Comparison of ENCODE assay signal across 13 mouse cellular contexts in genomic region chr15:12106430-12106829, GRCm38 (mm10). TPM values are rescaled to one million over a fixed set of nuclear protein-coding genes. Genes with fewer than 3 reads are reported as not detected.
DNase-seq lines count a peak whose midpoint lies in the region; ATAC-seq lines count a peak whose summit lies in the region.
"Had no signal": no experiment of that assay in that cellular context is flagged by ENCODE, and none has a peak within 500 bp of the region (broad histone marks: within the 10 kb centered on the region; RNA-seq: fewer than 3 reads in every experiment).

No protein-coding gene starts in this region.

- peak; percentile 37; the same call in 1 of the 2 replicates for ATAC-seq in forebrain, embryonic 13.5 days
- ATAC-seq in forebrain, embryonic 11.5 days (replicated peaks; ENCODE audit: low FRiP score), result no peak
- ATAC-seq in forebrain, embryonic 16.5 days, result peak; percentile 73

- no peaks in the 10 kb centered on the region for H3K9me3 ChIP-seq in forebrain, embryonic 13.5 days (replicated peaks)
- no peaks in the 10 kb centered on the region for H3K9me3 ChIP-seq in forebrain, embryonic 11.5 days (ENCODE audit: control insufficient read depth, low read length)
- H3K9me3 ChIP-seq in forebrain, embryonic 16.5 days (ENCODE audit: control insufficient read depth, low read length), result no peaks in the 10 kb centered on the region
- no peaks in the 10 kb centered on the region for H3K9me3 ChIP-seq in heart, embryonic 10.5 days
- H3K9me3 ChIP-seq: heart, embryonic 15.5 days had no signal

- no peak overlapping the region for H3K4me2 ChIP-seq in forebrain, embryonic 13.5 days
- no peak overlapping the region for H3K4me2 ChIP-seq in forebrain, embryonic 11.5 days (ENCODE audit: low read depth, low read length, severe bottlenecking)
- H3K4me2 ChIP-seq in forebrain, embryonic 16.5 days (ENCODE audit: low read length), result no peak overlapping the region
- H3K4me2 ChIP-seq: heart, embryonic 15.5 days had no signal

- no peak overlapping the region for H3K27ac ChIP-seq in forebrain, embryonic 13.5 days
- H3K27ac ChIP-seq in forebrain, embryonic 11.5 days (ENCODE audit: low read depth, low read length), result no peak overlapping the region
- no peak overlapping the region for H3K27ac ChIP-seq in forebrain, embryonic 16.5 days (ENCODE audit: low read length)
- no peak overlapping the region for H3K27ac ChIP-seq in heart, embryonic 10.5 days
- H3K27ac ChIP-seq: heart, embryonic 15.5 days had no signal

- DNase-seq in forebrain, embryonic 11.5 days (ENCODE audit: low spot score), result no peak
- DNase-seq in ZHBTc4 (ENCODE audit: low read depth, low spot score), result peak; percentile 28
- peak; percentile 62 to 95 for DNase-seq in left cerebral cortex, postnatal 25 days (ENCODE audit: low spot score in 2 of 2)
- no peak for DNase-seq in lung, adult 18-20 months
- DNase-seq in heart, embryonic 10.5 days (ENCODE audit: low spot score), result no peak
- DNase-seq in c-Kit-positive CD71-positive TER-119-positive erythroid progenitor cells, embryonic 14.5 days (ENCODE audit: low spot score), result no peak
- DNase-seq: adrenal gland, adult 8-10 months; embryo, embryonic 11 days; kidney, adult 18-20 months; lung, postnatal 4 days had no signal

- WGBS in forebrain, embryonic 13.5 days, result 93% methylated on average over 12 of the region's 12 CpGs
- 92% methylated on average over 12 of the region's 12 CpGs for WGBS in forebrain, embryonic 11.5 days
- WGBS in forebrain, embryonic 16.5 days, result 79% methylated on average over 12 of the region's 12 CpGs
- 90% methylated on average over 12 of the region's 12 CpGs for WGBS in heart, embryonic 10.5 days

- no peaks in the 10 kb centered on the region for H3K36me3 ChIP-seq in forebrain, embryonic 13.5 days (ENCODE audit: poor library complexity, severe bottlenecking)
- no peaks in the 10 kb centered on the region for H3K36me3 ChIP-seq in forebrain, embryonic 11.5 days (ENCODE audit: control insufficient read depth, insufficient read depth, low read length)
- no peaks in the 10 kb centered on the region for H3K36me3 ChIP-seq in forebrain, embryonic 16.5 days (ENCODE audit: control insufficient read depth, insufficient read depth)
- H3K36me3 ChIP-seq in heart, embryonic 10.5 days, result no peaks in the 10 kb centered on the region
- H3K36me3 ChIP-seq: heart, embryonic 15.5 days had no signal

- H3K4me3 ChIP-seq in forebrain, embryonic 13.5 days, result no peak overlapping the region
- no peak overlapping the region for H3K4me3 ChIP-seq in forebrain, embryonic 11.5 days (ENCODE audit: low read depth, low read length)
- no peak overlapping the region for H3K4me3 ChIP-seq in forebrain, embryonic 16.5 days (replicated peaks; ENCODE audit: low read length)
- no peak overlapping the region for H3K4me3 ChIP-seq in heart, embryonic 10.5 days
- H3K4me3 ChIP-seq: heart, embryonic 15.5 days had no signal

- intact Hi-C loops in left cerebral cortex, postnatal 25 days (cut with DNase I), result loop anchor here (5.0 kb wide), 1 partner anchor 124 kb away; no protein-coding TSS in a partner anchor

- H3K9ac ChIP-seq in forebrain, embryonic 13.5 days, result no peak overlapping the region
- no peak overlapping the region for H3K9ac ChIP-seq in forebrain, embryonic 11.5 days (ENCODE audit: low read length)
- no peak overlapping the region for H3K9ac ChIP-seq in forebrain, embryonic 16.5 days (replicated peaks; ENCODE audit: low read depth, low read length)
- H3K9ac ChIP-seq: heart, embryonic 15.5 days had no signal

- no peaks in the 10 kb centered on the region for H3K27me3 ChIP-seq in forebrain, embryonic 13.5 days
- no peaks in the 10 kb centered on the region for H3K27me3 ChIP-seq in forebrain, embryonic 11.5 days (ENCODE audit: control insufficient read depth, insufficient read depth, low read length)
- H3K27me3 ChIP-seq in forebrain, embryonic 16.5 days (replicated peaks; ENCODE audit: control insufficient read depth, insufficient read depth, low read length), result no peaks in the 10 kb centered on the region
- H3K27me3 ChIP-seq in heart, embryonic 10.5 days (ENCODE audit: insufficient read depth, poor library complexity, severe bottlenecking), result no peaks in the 10 kb centered on the region
- H3K27me3 ChIP-seq: heart, embryonic 15.5 days had no signal

- no peaks in the 10 kb centered on the region for H3K4me1 ChIP-seq in forebrain, embryonic 13.5 days
- no peaks in the 10 kb centered on the region for H3K4me1 ChIP-seq in forebrain, embryonic 11.5 days (replicated peaks; ENCODE audit: control insufficient read depth, insufficient read depth, low read length)
- H3K4me1 ChIP-seq in forebrain, embryonic 16.5 days (replicated peaks; ENCODE audit: control insufficient read depth, insufficient read depth, low read length), result no peaks in the 10 kb centered on the region
- H3K4me1 ChIP-seq in heart, embryonic 10.5 days, result peaks cover 10% of the 10 kb centered on the region

RNA-seq across cellular contexts. Expression of gene Zfr, which starts 11.2 kb away (rescaled TPM):
- polyA plus RNA-seq in forebrain, embryonic 13.5 days (2015; fragmentation: Nextera tagmentation; extraction: Ambion mirVana), result 119 and 133 TPM in 2 replicates
- 128 and 136 TPM in 2 replicates for polyA plus RNA-seq in forebrain, embryonic 11.5 days (2014; fragmentation: Nextera tagmentation; extraction: Ambion mirVana)
- polyA plus RNA-seq in forebrain, embryonic 16.5 days (2015; fragmentation: Nextera tagmentation; extraction: Ambion mirVana), result 124 and 142 TPM in 2 replicates
- total RNA-seq in left cerebral cortex, postnatal 25 days (2021), result 100 to 1,000 TPM; 353 to 361 TPM
- polyA plus RNA-seq in heart, embryonic 10.5 days (2016; fragmentation: Nextera tagmentation; extraction: Ambion mirVana), result 120 and 122 TPM in 2 replicates

Comparison
In these comparisons a context has a peak if more than half of its experiments do, and no peak if none do; other contexts are left out.
1. DNase-seq: peak in ZHBTc4 (single experiment) and left cerebral cortex, postnatal 25 days (2 of 2); none in forebrain, embryonic 11.5 days (single experiment), lung, adult 18-20 months (0 of 2), heart, embryonic 10.5 days (single experiment) and c-Kit-positive CD71-positive TER-119-positive erythroid progenitor cells, embryonic 14.5 days (single experiment).